Mouse (Mus musculus): ENCODE data around the gene Gm10277. TPM values are rescaled to one million over a fixed set of nuclear protein-coding genes. Genes with fewer than 3 reads are reported as not detected.
"Not testable (repeated sequence)": the region's sequence is repeated elsewhere in the genome, so short reads cannot be mapped to it uniquely, and the experiment has no call there.

Gm10277 gene
- polyA plus RNA-seq, 1 experiment, result not detected

GRCm38 (mm10) chr11:77752525-77752924 lies 35.0 kb downstream of the Gm10277 start:
- DNase-seq (ENCODE audit: low read depth in 1 of 2, low spot score in 2 of 2), result no peak
- Histone ChIP-seq H3K4me1 (ENCODE audit: control insufficient read depth, insufficient read depth, insufficient read length) (no peaks in the 10 kb centered on the region), H3K4me3 (ENCODE audit: extremely low read depth, insufficient read depth, insufficient read length) (no peak overlapping the region), H3K27me3 (ENCODE audit: control insufficient read depth, insufficient read depth, low read length) (no peaks in the 10 kb centered on the region), H3K36me3 (ENCODE audit: control insufficient read depth, insufficient read depth, low read length) (no peaks in the 10 kb centered on the region), H3K27ac (ENCODE audit: insufficient read depth, low read length) (no peak overlapping the region)
- no peak for TF ChIP-seq POLR2A (IDR thresholded peaks at IDR 0.05; ENCODE audit: low read depth, low read length)
- TF ChIP-seq CTCF (IDR thresholded peaks at IDR 0.05; ENCODE audit: extremely low read depth, insufficient read depth, insufficient read length, insufficient replicate concordance), result no peak
- WGBS, result 79% methylated on average over 5 of the region's 5 CpGs

DNA sequence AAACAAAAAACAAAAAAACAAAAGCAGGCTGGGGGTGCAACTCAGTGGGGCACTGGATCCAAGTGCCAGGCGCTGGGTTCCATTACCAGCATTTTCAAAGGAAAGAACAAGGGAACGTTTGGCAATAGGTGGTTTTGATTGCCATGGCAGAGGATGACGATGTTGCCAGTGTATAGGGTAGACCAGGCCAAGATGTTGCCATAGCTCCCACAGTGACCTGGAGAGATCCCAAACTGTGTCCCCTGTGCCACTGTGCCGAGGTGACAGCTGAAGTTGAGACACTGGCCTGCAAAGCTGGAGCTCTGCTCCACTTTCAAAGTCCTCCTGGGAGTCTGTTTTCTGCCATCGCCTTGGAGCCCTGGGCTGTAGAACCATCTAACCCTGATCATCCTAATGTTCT lies 38.6 kb downstream of the Gm10277 start:
- Histone ChIP-seq H3K4me1 (ENCODE audit: control insufficient read depth, insufficient read depth, insufficient read length) (no peaks in the 10 kb centered on the region), H3K4me3 (ENCODE audit: extremely low read depth, insufficient read depth, insufficient read length) (no peak overlapping the region), H3K27ac (ENCODE audit: insufficient read depth, low read length) (no peak overlapping the region), H3K27me3 (ENCODE audit: control insufficient read depth, insufficient read depth, low read length) (no peaks in the 10 kb centered on the region), H3K36me3 (ENCODE audit: control insufficient read depth, insufficient read depth, low read length) (no peaks in the 10 kb centered on the region)
- WGBS, result 95% methylated on average over 5 of the region's 5 CpGs
- TF ChIP-seq POLR2A (IDR thresholded peaks at IDR 0.05; ENCODE audit: low read depth, low read length), result no peak
- TF ChIP-seq CTCF (IDR thresholded peaks at IDR 0.05; ENCODE audit: extremely low read depth, insufficient read depth, insufficient read length, insufficient replicate concordance), result no peak
- no peak for DNase-seq (ENCODE audit: low read depth in 1 of 2, low spot score in 2 of 2)

GRCm38 (mm10) chr11:77747103-77747502 lies 40.4 kb downstream of the Gm10277 start:
- not testable (repeated sequence) for H3K27ac ChIP-seq (ENCODE audit: insufficient read depth, low read length); DNase-seq (ENCODE audit: low read depth in 1 of 2, low spot score in 2 of 2); H3K36me3 ChIP-seq (ENCODE audit: control insufficient read depth, insufficient read depth, low read length); H3K27me3 ChIP-seq (ENCODE audit: control insufficient read depth, insufficient read depth, low read length); H3K4me1 ChIP-seq (ENCODE audit: control insufficient read depth, insufficient read depth, insufficient read length); H3K4me3 ChIP-seq (ENCODE audit: extremely low read depth, insufficient read depth, insufficient read length)
- 85% methylated on average over 15 of the region's 15 CpGs for WGBS

DNA sequence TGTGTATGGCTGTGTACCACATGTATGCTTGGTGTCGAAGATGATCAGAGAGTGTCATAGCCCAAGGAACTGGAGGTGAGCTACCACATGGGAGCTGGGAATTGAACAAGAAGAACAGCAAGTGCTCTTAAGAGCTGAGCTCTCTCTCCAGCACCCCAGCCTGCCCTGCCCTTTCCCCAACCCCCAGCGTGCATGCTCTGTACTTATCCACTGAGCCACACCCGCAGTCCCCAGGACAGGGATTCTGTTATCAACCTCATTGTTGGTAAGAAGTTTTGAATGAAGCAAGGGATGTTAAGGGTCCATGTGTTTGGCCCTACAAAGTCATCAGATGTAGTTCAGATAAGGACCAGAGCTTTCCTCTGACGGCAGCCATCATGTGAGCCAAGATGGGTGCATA lies 40.9 kb downstream of the Gm10277 start:
- no peak for DNase-seq (ENCODE audit: low read depth in 1 of 2, low spot score in 2 of 2)
- Histone ChIP-seq H3K4me1 (ENCODE audit: control insufficient read depth, insufficient read depth, insufficient read length) (no peaks in the 10 kb centered on the region), H3K27ac (ENCODE audit: insufficient read depth, low read length) (no peak overlapping the region), H3K27me3 (ENCODE audit: control insufficient read depth, insufficient read depth, low read length) (no peaks in the 10 kb centered on the region), H3K36me3 (ENCODE audit: control insufficient read depth, insufficient read depth, low read length) (no peaks in the 10 kb centered on the region), H3K4me3 (ENCODE audit: extremely low read depth, insufficient read depth, insufficient read length) (no peak overlapping the region)
- WGBS, result 89% methylated on average over 4 of the region's 4 CpGs
- TF ChIP-seq POLR2A (IDR thresholded peaks at IDR 0.05; ENCODE audit: low read depth, low read length) (no peak), CTCF (IDR thresholded peaks at IDR 0.05; ENCODE audit: extremely low read depth, insufficient read depth, insufficient read length, insufficient replicate concordance) (no peak)

DNA sequence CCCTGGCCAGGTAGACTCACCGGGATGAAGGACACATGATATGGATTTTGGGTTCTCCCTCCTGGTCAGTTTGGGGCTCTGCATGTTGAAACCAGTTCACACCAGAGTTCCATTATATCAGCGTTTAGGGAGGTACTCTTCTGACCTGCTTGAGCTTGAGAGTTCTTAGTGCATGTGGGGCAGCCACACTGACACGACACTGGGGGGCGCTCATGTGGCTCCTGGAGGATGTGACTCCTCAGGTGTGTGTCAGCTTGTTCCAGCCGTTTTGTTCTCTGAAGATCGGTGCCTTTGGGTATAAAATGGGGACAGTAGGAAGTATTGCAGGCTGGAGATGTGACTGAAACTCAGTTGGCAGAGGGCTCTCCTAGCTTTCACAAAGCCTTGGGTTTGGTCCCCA lies 43.6 kb downstream of the Gm10277 start:
- peak in 1 of 2 experiments; percentile 10 for DNase-seq (ENCODE audit: low read depth in 1 of 2, low spot score in 2 of 2)
- Histone ChIP-seq H3K4me1 (ENCODE audit: control insufficient read depth, insufficient read depth, insufficient read length) (no peaks in the 10 kb centered on the region), H3K27ac (ENCODE audit: insufficient read depth, low read length) (no peak overlapping the region), H3K27me3 (ENCODE audit: control insufficient read depth, insufficient read depth, low read length) (no peaks in the 10 kb centered on the region), H3K4me3 (ENCODE audit: extremely low read depth, insufficient read depth, insufficient read length) (no peak overlapping the region), H3K36me3 (ENCODE audit: control insufficient read depth, insufficient read depth, low read length) (no peaks in the 10 kb centered on the region)
- 23% methylated on average over 6 of the region's 6 CpGs for WGBS
- TF ChIP-seq CTCF (IDR thresholded peaks at IDR 0.05; ENCODE audit: extremely low read depth, insufficient read depth, insufficient read length, insufficient replicate concordance) (peak; percentile 21; the same call in 1 of the 2 replicates), POLR2A (IDR thresholded peaks at IDR 0.05; ENCODE audit: low read depth, low read length) (no peak)

DNA sequence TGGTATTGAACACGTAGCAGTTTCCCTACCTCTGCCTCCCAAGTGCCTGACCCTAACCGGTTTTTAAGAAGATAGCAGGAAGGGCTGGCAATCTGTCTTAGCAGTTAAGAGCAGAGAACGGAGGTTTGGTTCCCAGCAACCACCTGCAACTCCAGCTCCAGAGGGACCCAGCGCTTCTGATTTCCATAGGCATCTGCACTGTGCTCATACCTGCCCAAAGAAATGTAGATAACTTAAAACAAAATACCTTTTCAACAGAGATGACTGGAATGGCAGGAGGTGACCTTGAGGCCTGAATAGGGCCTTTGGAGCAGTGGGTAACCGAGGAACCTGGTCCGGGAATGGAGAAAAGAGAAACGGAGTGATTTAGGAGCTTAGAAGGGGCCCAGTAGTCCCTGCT lies 49.0 kb downstream of the Gm10277 start:
- no peak for DNase-seq (ENCODE audit: low read depth in 1 of 2, low spot score in 2 of 2)
- TF ChIP-seq CTCF (IDR thresholded peaks at IDR 0.05; ENCODE audit: extremely low read depth, insufficient read depth, insufficient read length, insufficient replicate concordance) (no peak), POLR2A (IDR thresholded peaks at IDR 0.05; ENCODE audit: low read depth, low read length) (no peak)
- 86% methylated on average over 7 of the region's 7 CpGs for WGBS

DNA sequence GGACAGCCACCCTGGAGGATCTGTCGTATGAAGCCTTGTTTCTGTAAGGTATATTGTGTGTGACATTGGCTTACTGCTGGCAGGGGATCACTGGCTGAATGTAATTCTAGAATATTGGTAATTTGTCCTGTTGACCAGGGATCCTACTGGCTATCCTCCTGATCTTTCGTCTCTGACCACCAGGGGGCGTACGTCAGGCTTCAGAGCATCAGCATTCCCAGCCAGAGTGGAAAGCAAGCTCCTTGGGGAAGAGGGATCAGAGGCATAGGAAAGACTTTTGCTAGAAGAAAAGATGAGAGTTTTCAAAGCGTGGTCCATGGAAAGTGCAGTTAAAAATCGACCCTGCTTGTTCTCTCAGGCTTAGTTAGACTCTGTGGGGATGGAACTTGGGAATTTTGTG lies 50.3 kb downstream of the Gm10277 start:
- H3K4me3 ChIP-seq (ENCODE audit: extremely low read depth, insufficient read depth, insufficient read length), result no peak overlapping the region
- H3K27ac ChIP-seq (ENCODE audit: insufficient read depth, low read length), result no peak overlapping the region
- no peaks in the 10 kb centered on the region for H3K4me1 ChIP-seq (ENCODE audit: control insufficient read depth, insufficient read depth, insufficient read length)
- H3K36me3 ChIP-seq (ENCODE audit: control insufficient read depth, insufficient read depth, low read length), result no peaks in the 10 kb centered on the region
- H3K27me3 ChIP-seq (ENCODE audit: control insufficient read depth, insufficient read depth, low read length), result no peaks in the 10 kb centered on the region
- peak; percentile 14 to 59 for DNase-seq (ENCODE audit: low read depth in 1 of 2, low spot score in 2 of 2)
- TF ChIP-seq POLR2A (IDR thresholded peaks at IDR 0.05; ENCODE audit: low read depth, low read length) (no peak), CTCF (IDR thresholded peaks at IDR 0.05; ENCODE audit: extremely low read depth, insufficient read depth, insufficient read length, insufficient replicate concordance) (peak; percentile 75; the same call in 1 of the 2 replicates)
- WGBS, result 3% methylated on average over 6 of the region's 6 CpGs

More for the DNA sequence above, 49.0 kb downstream of the Gm10277 start:
- no peaks in the 10 kb centered on the region for H3K36me3 ChIP-seq (ENCODE audit: control insufficient read depth, insufficient read depth, low read length)
- H3K4me3 ChIP-seq (ENCODE audit: extremely low read depth, insufficient read depth, insufficient read length), result no peak overlapping the region
- H3K27me3 ChIP-seq (ENCODE audit: control insufficient read depth, insufficient read depth, low read length), result no peaks in the 10 kb centered on the region
- H3K4me1 ChIP-seq (ENCODE audit: control insufficient read depth, insufficient read depth, insufficient read length), result no peaks in the 10 kb centered on the region
- no peak overlapping the region for H3K27ac ChIP-seq (ENCODE audit: insufficient read depth, low read length)

Other genes with a start within 250 kb of the Gm10277 start
- 2.5 and 2.6 TPM in 2 replicates for gene Taok1, start 179.9 kb downstream of the Gm10277 start, polyA plus RNA-seq (2012; rRNA removed)
- gene Nufip2, start 101.6 kb downstream of the Gm10277 start, polyA plus RNA-seq (2012; rRNA removed), result 12.8 and 13.5 TPM in 2 replicates
- gene Cryba1, start 62.5 kb downstream of the Gm10277 start, polyA plus RNA-seq (2012; rRNA removed), result not detected in 2 replicates
- gene Myo18a, start 24.5 kb downstream of the Gm10277 start, polyA plus RNA-seq (2012; rRNA removed), result 52.3 and 54.5 TPM in 2 replicates
- 0.27 and 0.56 TPM in 2 replicates for gene Pipox, start 106.3 kb upstream of the Gm10277 start, polyA plus RNA-seq (2012; rRNA removed)
- gene Sez6, start 143.1 kb upstream of the Gm10277 start, polyA plus RNA-seq (2012; rRNA removed), result 0.02 TPM in 1 of 2 replicates, not detected in the other
- 65.4 and 74.9 TPM in 2 replicates for gene Phf12, start 195.0 kb upstream of the Gm10277 start, polyA plus RNA-seq (2012; rRNA removed)
- 3.1 and 3.9 TPM in 2 replicates for gene Dhrs13, start 244.5 kb upstream of the Gm10277 start, polyA plus RNA-seq (2012; rRNA removed)

Measured in spleen, adult 2 months (tissue).